Mouse (Mus musculus) MN1 (cell line): ENCODE measurements around the gene Zdhhc17.

Source experiments
- DNase-seq: peaks from one replicate; pipeline ENCODE4 v3.0.0-alpha.2; 2016; ENCODE audit warnings: low spot score

The Zdhhc17 gene

GRCm38 (mm10) chr10:110958879-110959278 lies 51.1 kb downstream of the Zdhhc17 start:
- DNase-seq: no peak

- peak; percentile 90 for DNase-seq
These were observed 56.9 kb downstream of the Zdhhc17 start for GRCm38 (mm10) chr10:110952937-110953451.

- DNase-seq: no peak
These were observed 57.7 kb downstream of the Zdhhc17 start for GRCm38 (mm10) chr10:110952271-110952670.

GRCm38 (mm10) chr10:110951748-110952147 lies 58.2 kb downstream of the Zdhhc17 start:
- no peak for DNase-seq

GRCm38 (mm10) chr10:110951112-110951511 lies 58.8 kb downstream of the Zdhhc17 start:
- no peak for DNase-seq

GRCm38 (mm10) chr10:110947574-110947973 lies 62.4 kb downstream of the Zdhhc17 start:
- DNase-seq: no peak

GRCm38 (mm10) chr10:110945966-110946365 lies 64.0 kb downstream of the Zdhhc17 start:
- DNase-seq: no peak

- DNase-seq: no peak
These were observed 65.8 kb downstream of the Zdhhc17 start for GRCm38 (mm10) chr10:110944175-110944574.

- no peak for DNase-seq
These were observed 67.1 kb downstream of the Zdhhc17 start for GRCm38 (mm10) chr10:110942806-110943205.

GRCm38 (mm10) chr10:110941968-110942367 lies 68.0 kb downstream of the Zdhhc17 start:
- DNase-seq: no peak

- no peak for DNase-seq
These were observed 69.1 kb downstream of the Zdhhc17 start for GRCm38 (mm10) chr10:110940740-110941398.

- peak; percentile 35 for DNase-seq
These were observed 70.2 kb downstream of the Zdhhc17 start for GRCm38 (mm10) chr10:110939717-110940116.

- DNase-seq: no peak
These were observed 70.9 kb downstream of the Zdhhc17 start for GRCm38 (mm10) chr10:110938841-110939549.

- DNase-seq: no peak
These were observed 71.6 kb downstream of the Zdhhc17 start for GRCm38 (mm10) chr10:110938361-110938760.

GRCm38 (mm10) chr10:110935669-110936068 lies 74.3 kb downstream of the Zdhhc17 start:
- DNase-seq: no peak

- no peak for DNase-seq
These were observed 74.9 kb downstream of the Zdhhc17 start for GRCm38 (mm10) chr10:110935081-110935480.

GRCm38 (mm10) chr10:110933584-110933983 lies 76.4 kb downstream of the Zdhhc17 start:
- DNase-seq: no peak

- DNase-seq: peak; percentile 33
These were observed 77.9 kb downstream of the Zdhhc17 start for GRCm38 (mm10) chr10:110931913-110932560.

GRCm38 (mm10) chr10:110931161-110931912 lies 78.6 kb downstream of the Zdhhc17 start:
- DNase-seq: no peak

GRCm38 (mm10) chr10:110929756-110930155 lies 80.2 kb downstream of the Zdhhc17 start:
- DNase-seq: peak; percentile 66

- no peak for DNase-seq
These were observed 82.4 kb downstream of the Zdhhc17 start for GRCm38 (mm10) chr10:110927491-110927890.

- no peak for DNase-seq
These were observed 87.3 kb downstream of the Zdhhc17 start for GRCm38 (mm10) chr10:110922612-110923011.
